Mouse (Mus musculus) testis, adult 2 months (tissue): ENCODE results near the gene Lrrc23. TPM values are rescaled to one million over a fixed set of nuclear protein-coding genes. Genes with fewer than 3 reads are reported as not detected.
"Not testable (repeated sequence)": the region's sequence is repeated elsewhere in the genome, so short reads cannot be mapped to it uniquely, and the experiment has no call there.

Source experiments
- H3K27ac ChIP-seq: fragments of 200-500 bp; 2 replicates; pipeline ENCODE4 v1.5.1; 2012; ENCODE audit warnings: low read depth, low read length; ENCODE audit not compliant: control insufficient read depth, insufficient read depth
- H3K27me3 ChIP-seq: fragments of 200-500 bp; 2 replicates; pipeline ENCODE4 v1.6.1; 2012; ENCODE audit warnings: mild to moderate bottlenecking, low read length, moderate library complexity; ENCODE audit not compliant: control insufficient read depth, insufficient read depth
- H3K36me3 ChIP-seq: fragments of 200-500 bp; 2 replicates; pipeline ENCODE4 v1.6.1; 2012; ENCODE audit warnings: mild to moderate bottlenecking, low read length; ENCODE audit not compliant: control insufficient read depth, insufficient read depth
- H3K4me1 ChIP-seq: fragments of 200-500 bp; 2 replicates; pipeline ENCODE4 v1.6.1; 2012; ENCODE audit warnings: low read length; ENCODE audit not compliant: control insufficient read depth, insufficient read depth
- H3K4me3 ChIP-seq: fragments of 200-500 bp; 2 replicates; pipeline ENCODE4 v1.5.1; 2012; ENCODE audit warnings: low read depth, mild to moderate bottlenecking, low read length, moderate library complexity, mixed read lengths; ENCODE audit not compliant: control insufficient read depth
- CTCF ChIP-seq: fragments of 200-500 bp; IDR thresholded peaks from 2 replicates; pipeline ENCODE4 v1.5.1; 2012; ENCODE audit warnings: low read depth, mild to moderate bottlenecking, inconsistent platforms, low read length, moderate library complexity; ENCODE audit not compliant: control insufficient read depth, insufficient read depth, insufficient replicate concordance
- POLR2A ChIP-seq: fragments of 200-500 bp; IDR thresholded peaks from 2 replicates; pipeline ENCODE4 v1.6.1; 2012; ENCODE audit warnings: low read depth, mild to moderate bottlenecking, inconsistent platforms, low read length, moderate library complexity; ENCODE audit not compliant: control insufficient read depth
- polyA plus RNA-seq: library from polyadenylated mRNA; depleted of rRNA; stranded (reverse); fragments of >200 nt; gene quantifications from 2 replicates; pipeline ENCODE4 v1.2.3, GENCODE M21; 2012

The Lrrc23 gene
- polyA plus RNA-seq, 1 experiment: 105 TPM

- TF ChIP-seq CTCF: no peak
- TF ChIP-seq POLR2A: no peak
- Histone ChIP-seq H3K27me3 (no peaks in the 10 kb centered on the region), H3K36me3 (peaks cover 5% of the 10 kb centered on the region), H3K4me1 (peaks cover 38% of the 10 kb centered on the region), H3K4me3 (peak overlapping the region; percentile 83), H3K27ac (peak overlapping the region; percentile 99)
These were observed 35.6 kb upstream of the Lrrc23 start for GRCm38 (mm10) chr6:124814858-124815774.

DNA sequence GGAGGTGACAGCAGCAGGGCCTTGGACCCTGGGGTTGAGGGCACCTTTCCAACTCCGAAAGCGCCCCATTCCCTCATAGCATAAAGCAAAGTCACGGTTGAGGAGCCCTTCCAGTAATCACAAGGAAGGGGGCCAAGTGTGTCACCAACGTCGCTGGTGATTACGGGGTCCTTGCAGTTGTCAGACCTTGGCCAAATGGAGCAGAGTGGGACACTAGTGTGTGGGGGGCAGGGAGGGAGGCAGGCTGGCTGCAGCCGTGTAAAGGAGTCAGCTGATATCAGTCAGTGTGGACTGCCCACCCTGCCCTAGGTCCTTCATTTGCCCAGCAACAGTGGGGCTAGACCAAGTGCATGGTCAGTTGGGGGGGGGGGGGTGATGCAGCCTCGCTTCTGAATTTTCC is 34.9 kb upstream of the Lrrc23 start:
- Histone ChIP-seq H3K36me3 (peaks cover 5% of the 10 kb centered on the region), H3K4me1 (peaks cover 42% of the 10 kb centered on the region), H3K27me3 (no peaks in the 10 kb centered on the region), H3K4me3 (peak overlapping the region; percentile 83), H3K27ac (peak overlapping the region; percentile 99)
- TF ChIP-seq CTCF (no peak), POLR2A (no peak)

DNA sequence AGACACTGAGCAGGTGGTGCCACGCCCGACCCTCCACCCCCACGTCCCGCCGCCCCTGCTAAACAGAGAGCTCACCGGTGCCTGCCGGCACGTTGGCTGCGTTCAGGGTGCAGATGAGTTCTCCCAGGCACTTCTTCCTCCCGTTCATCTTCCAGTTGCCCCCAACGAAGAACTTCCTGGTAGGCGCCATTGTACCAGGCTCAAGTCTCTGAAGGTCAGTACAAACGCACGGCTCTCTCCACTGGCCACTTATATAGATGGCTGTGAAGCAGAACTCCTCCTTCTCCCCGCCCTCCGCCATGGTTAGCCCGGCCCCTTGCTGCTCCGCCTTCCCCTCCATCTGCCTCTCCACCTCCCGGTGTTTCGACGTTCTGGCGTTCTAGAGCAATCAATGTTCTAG is 34.4 kb upstream of the Lrrc23 start, which contains the start of gene Tpi1:
TSS of gene Tpi1 (minus strand) at position 364 of the 400 bp plus-strand sequence.
- Histone ChIP-seq H3K4me3 (peak within 1 kb of the TSS; percentile 83), H3K27ac (peak within 1 kb of the TSS; percentile 99), H3K27me3 (no peaks in the 10 kb centered on the region), H3K4me1 (peaks cover 46% of the 10 kb centered on the region), H3K36me3 (peaks cover 5% of the 10 kb centered on the region)
- TF ChIP-seq POLR2A (no peak; the same call in 1 of the 2 replicates), CTCF (no peak; the same call in 1 of the 2 replicates)

DNA sequence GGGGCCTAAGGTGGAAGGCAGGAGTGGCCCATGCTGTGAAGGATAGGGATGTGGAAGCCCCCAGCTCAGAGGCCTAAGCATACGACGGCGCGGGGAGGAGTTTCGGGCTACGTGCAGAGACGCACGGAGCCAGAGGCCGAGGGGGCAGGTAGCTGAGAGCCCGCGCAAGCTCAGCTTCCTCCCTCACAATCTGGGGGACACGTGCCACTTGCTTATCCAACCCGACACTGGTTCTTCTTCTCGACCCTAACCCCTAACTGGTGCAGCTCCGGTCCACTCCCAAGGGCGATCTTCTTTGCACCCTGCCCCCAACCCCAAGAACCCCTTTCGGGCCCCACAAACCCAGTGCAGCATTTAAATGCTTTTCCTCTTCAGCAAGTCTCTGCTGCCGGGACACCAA is 34.0 kb upstream of the Lrrc23 start:
- peaks cover 5% of the 10 kb centered on the region for H3K36me3 ChIP-seq
- TF ChIP-seq CTCF (no peak), POLR2A (no peak)
- no peaks in the 10 kb centered on the region for H3K27me3 ChIP-seq
- peaks cover 51% of the 10 kb centered on the region for H3K4me1 ChIP-seq
- peak overlapping the region; percentile 83 for H3K4me3 ChIP-seq
- H3K27ac ChIP-seq: peak overlapping the region; percentile 69

GRCm38 (mm10) chr6:124812848-124813247 is 33.3 kb upstream of the Lrrc23 start:
- TF ChIP-seq CTCF: no peak
- no peak for TF ChIP-seq POLR2A
- Histone ChIP-seq H3K4me3 (peak overlapping the region; percentile 83), H3K27me3 (no peaks in the 10 kb centered on the region), H3K36me3 (peaks cover 5% of the 10 kb centered on the region; the same call in 1 of the 2 replicates), H3K27ac (no peak overlapping the region), H3K4me1 (peaks cover 54% of the 10 kb centered on the region)

DNA sequence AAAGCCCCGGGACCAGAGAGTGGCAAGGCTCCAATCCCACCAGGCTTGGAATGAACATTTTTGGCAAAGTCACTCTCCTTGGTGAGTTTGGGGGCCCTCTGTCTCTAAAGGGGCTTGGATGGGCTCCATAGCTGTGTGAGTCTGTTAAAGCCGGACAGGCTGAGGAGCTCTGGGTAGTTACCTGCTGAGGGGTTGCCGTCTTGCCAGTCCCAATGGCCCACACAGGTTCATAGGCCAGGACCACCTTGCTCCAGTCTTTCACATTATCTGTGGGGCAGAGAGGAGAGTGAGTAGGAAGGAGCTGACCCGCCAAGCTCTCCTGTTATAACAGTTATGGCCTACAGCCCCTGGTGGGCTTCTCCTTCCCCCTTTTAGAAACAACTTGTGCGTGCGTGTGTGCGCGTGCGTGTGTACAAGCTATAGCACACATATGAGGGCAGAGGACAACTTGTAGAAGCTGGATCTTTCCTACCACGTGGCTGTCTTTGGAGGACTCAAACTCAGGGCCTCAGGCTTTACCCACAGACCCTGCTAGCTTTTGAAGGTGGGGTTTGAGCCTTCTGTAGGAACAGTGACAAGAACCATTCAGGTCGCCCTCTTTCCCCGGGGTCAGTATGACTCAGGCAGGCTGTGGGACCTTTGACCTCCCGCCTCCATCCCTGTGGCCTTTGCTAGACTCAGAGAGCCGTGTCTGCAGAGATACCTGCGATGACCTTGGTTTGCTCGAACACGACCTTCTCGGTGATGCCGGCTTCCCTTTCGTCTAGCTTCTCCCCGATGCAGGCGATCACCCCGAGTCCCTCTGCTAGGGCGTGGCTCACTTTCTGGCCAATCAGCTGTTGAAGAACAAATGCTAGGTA is 32.4 kb upstream of the Lrrc23 start:
- Histone ChIP-seq H3K4me3 (peak overlapping the region; percentile 83), H3K27ac (no peak overlapping the region), H3K4me1 (peaks cover 52% of the 10 kb centered on the region), H3K27me3 (no peaks in the 10 kb centered on the region), H3K36me3 (peaks cover 2% of the 10 kb centered on the region; the same call in 1 of the 2 replicates)
- TF ChIP-seq POLR2A: no peak
- TF ChIP-seq CTCF: no peak

DNA sequence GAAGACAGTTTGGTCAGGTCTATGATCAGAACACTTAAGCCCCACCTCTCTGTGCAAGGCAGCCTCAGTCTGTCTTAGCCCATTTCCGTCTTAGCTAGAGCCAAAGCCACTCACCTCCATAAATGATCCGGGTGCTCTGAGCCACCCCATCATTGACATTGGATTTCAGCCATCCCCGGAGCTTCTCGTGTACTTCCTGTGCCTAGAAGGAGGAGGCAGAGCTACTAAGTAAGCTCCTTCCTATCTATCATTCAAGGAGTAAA is 31.8 kb upstream of the Lrrc23 start:
- Histone ChIP-seq H3K4me1 (peaks cover 56% of the 10 kb centered on the region), H3K4me3 (peak overlapping the region; percentile 83), H3K27me3 (no peaks in the 10 kb centered on the region), H3K36me3 (peaks cover 2% of the 10 kb centered on the region; the same call in 1 of the 2 replicates), H3K27ac (no peak overlapping the region)
- no peak for TF ChIP-seq POLR2A
- no peak for TF ChIP-seq CTCF

GRCm38 (mm10) chr6:124810566-124811402 is 31.3 kb upstream of the Lrrc23 start:
- Histone ChIP-seq H3K4me1 (peaks cover 59% of the 10 kb centered on the region), H3K4me3 (peak overlapping the region; percentile 92)
- H3K27me3 ChIP-seq, H3K27ac ChIP-seq, H3K36me3 ChIP-seq: not testable (repeated sequence)
